Mouse (Mus musculus): Measurements from ENCODE around the gene Rcn1. TPM values are rescaled to one million over a fixed set of nuclear protein-coding genes. Genes with fewer than 3 reads are reported as not detected.

Gene Rcn1
- polyA plus RNA-seq, 1 experiment from 2014 or later: 137 TPM

DNA sequence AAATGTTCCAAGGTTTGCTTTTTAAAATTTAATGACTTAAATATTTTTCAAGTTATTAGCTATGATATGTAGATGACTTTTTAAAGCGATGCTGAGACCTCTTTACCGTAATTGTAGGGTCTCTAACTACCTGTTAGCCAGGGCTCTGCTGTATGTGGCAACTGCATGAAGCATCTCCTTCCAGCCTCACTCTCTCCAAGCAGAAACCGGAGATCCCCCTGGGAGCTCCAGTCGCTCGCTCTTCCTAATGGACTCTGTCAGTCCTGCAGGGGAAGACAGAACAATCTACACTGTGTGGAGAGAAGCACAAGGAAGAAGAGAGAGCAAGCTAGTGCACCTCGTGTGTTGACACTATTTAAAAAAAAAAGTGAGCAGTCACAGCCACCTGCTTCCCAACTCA lies 29.3 kb upstream of the Rcn1 start:
- no peaks in the 10 kb centered on the region for H3K4me1 ChIP-seq (ENCODE audit: insufficient read depth)
- no peak for TF ChIP-seq CTCF (IDR thresholded peaks at IDR 0.05; ENCODE audit: low read depth)
- H3K27ac ChIP-seq (ENCODE audit: low read depth): no peak overlapping the region
- ATAC-seq (ENCODE audit: insufficient read depth) (0 out of 2 replicates have a peak, but pooled peaks have one; percentile 39), DNase-seq (no peak)
- H3K4me3 ChIP-seq (ENCODE audit: low read depth, low read length): no peak overlapping the region
- H3K27me3 ChIP-seq (ENCODE audit: insufficient read depth, low read length): no peaks in the 10 kb centered on the region
- no peak overlapping the region for H3K9ac ChIP-seq
- H3K36me3 ChIP-seq (ENCODE audit: insufficient read depth): no peaks in the 10 kb centered on the region
- H3K4me2 ChIP-seq: no peak overlapping the region
- WGBS: 23% methylated on average over 6 of the region's 6 CpGs
- H3K9me3 ChIP-seq (ENCODE audit: low read depth, low read length): no peaks in the 10 kb centered on the region

- 2% methylated on average over 12 of the region's 12 CpGs for WGBS
- H3K4me3 ChIP-seq (ENCODE audit: low read depth, low read length): no peak overlapping the region
- H3K9me3 ChIP-seq (ENCODE audit: low read depth, low read length): no peaks in the 10 kb centered on the region
- peak; percentile 91 for TF ChIP-seq CTCF (IDR thresholded peaks at IDR 0.05; ENCODE audit: low read depth)
- no peak overlapping the region for H3K9ac ChIP-seq
- H3K27me3 ChIP-seq (ENCODE audit: insufficient read depth, low read length): no peaks in the 10 kb centered on the region
- no peak overlapping the region for H3K27ac ChIP-seq (ENCODE audit: low read depth)
- no peaks in the 10 kb centered on the region for H3K4me1 ChIP-seq (ENCODE audit: insufficient read depth)
- DNase-seq: peak; percentile 88
- H3K4me2 ChIP-seq: no peak overlapping the region
- ATAC-seq (ENCODE audit: insufficient read depth): peak; percentile 48; the same call in 1 of the 2 replicates
- no peaks in the 10 kb centered on the region for H3K36me3 ChIP-seq (ENCODE audit: insufficient read depth)
Measured at GRCm38 (mm10) chr2:105428029-105428428, 28.9 kb upstream of the Rcn1 start.

DNA sequence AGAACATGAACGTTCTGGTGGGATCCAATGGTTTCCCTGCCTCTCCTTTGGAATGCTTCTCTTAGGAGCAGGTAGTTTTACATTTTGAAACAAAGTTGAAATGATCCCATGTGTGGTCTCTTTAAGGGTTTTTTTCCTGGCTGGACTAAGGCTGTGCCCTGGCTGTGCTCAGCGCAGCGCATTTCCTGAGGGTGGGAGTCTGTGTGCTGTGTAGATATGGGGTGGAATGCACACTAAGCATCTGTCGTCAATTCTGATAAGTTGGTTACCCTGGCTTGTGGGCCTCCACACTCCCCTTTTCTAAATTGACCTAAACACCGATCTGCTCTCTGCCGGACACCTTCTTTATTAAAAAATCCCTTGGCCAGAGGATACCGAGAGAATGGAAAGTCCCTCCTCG lies 28.3 kb upstream of the Rcn1 start:
- H3K36me3 ChIP-seq (ENCODE audit: insufficient read depth): no peaks in the 10 kb centered on the region
- no peak for DNase-seq
- H3K9ac ChIP-seq: no peak overlapping the region
- H3K4me1 ChIP-seq (ENCODE audit: insufficient read depth): no peaks in the 10 kb centered on the region
- TF ChIP-seq CTCF (IDR thresholded peaks at IDR 0.05; ENCODE audit: low read depth): no peak
- H3K4me3 ChIP-seq (ENCODE audit: low read depth, low read length): no peak overlapping the region
- no peak for ATAC-seq (ENCODE audit: insufficient read depth)
- WGBS: 57% methylated on average over 8 of the region's 8 CpGs
- no peak overlapping the region for H3K27ac ChIP-seq (ENCODE audit: low read depth)
- no peaks in the 10 kb centered on the region for H3K27me3 ChIP-seq (ENCODE audit: insufficient read depth, low read length)
- no peak overlapping the region for H3K4me2 ChIP-seq
- no peaks in the 10 kb centered on the region for H3K9me3 ChIP-seq (ENCODE audit: low read depth, low read length)

GRCm38 (mm10) chr2:105418629-105419227 lies 19.6 kb upstream of the Rcn1 start:
- no peak for ATAC-seq (ENCODE audit: insufficient read depth)

DNA sequence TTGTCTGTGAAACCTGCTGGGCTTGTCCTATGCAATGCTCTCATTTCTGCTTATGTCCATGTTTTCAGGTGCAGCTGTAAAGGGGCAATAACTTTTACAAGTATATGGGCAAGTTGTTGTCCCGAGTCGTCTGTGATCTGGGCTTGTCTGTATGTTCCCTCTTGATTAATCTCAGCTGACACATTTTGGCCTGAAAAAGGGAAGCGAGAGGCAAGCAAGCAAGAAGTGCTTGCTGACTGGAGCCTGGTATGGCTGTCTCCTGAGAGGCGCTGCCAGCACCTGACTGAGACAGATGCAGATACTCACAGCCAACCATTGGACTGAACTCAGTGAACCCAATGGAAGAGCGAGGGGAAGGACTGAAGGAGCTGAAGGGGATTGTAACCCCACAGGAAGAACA lies 18.5 kb upstream of the Rcn1 start:
- DNase-seq (no peak), ATAC-seq (ENCODE audit: insufficient read depth) (no peak)
- Histone ChIP-seq H3K27ac (ENCODE audit: low read depth) (no peak overlapping the region), H3K9ac (no peak overlapping the region), H3K27me3 (ENCODE audit: insufficient read depth, low read length) (no peaks in the 10 kb centered on the region), H3K4me1 (ENCODE audit: insufficient read depth) (no peaks in the 10 kb centered on the region), H3K4me2 (no peak overlapping the region), H3K9me3 (ENCODE audit: low read depth, low read length) (no peaks in the 10 kb centered on the region; the same call in 1 of the 2 replicates), H3K36me3 (ENCODE audit: insufficient read depth) (no peaks in the 10 kb centered on the region), H3K4me3 (ENCODE audit: low read depth, low read length) (no peak overlapping the region)
- 55% methylated on average over 5 of the region's 5 CpGs for WGBS
- no peak for TF ChIP-seq CTCF (IDR thresholded peaks at IDR 0.05; ENCODE audit: low read depth)

More at GRCm38 (mm10) chr2:105418629-105419227, 19.6 kb upstream of the Rcn1 start:
- TF ChIP-seq CTCF (IDR thresholded peaks at IDR 0.05; ENCODE audit: low read depth): no peak
- 66% methylated on average over 12 of the region's 12 CpGs for WGBS
- no peak overlapping the region for H3K27ac ChIP-seq (ENCODE audit: low read depth)
- H3K4me1 ChIP-seq (ENCODE audit: insufficient read depth): no peaks in the 10 kb centered on the region
- H3K27me3 ChIP-seq (ENCODE audit: insufficient read depth, low read length): no peaks in the 10 kb centered on the region
- no peak overlapping the region for H3K4me3 ChIP-seq (ENCODE audit: low read depth, low read length)
- H3K9me3 ChIP-seq (ENCODE audit: low read depth, low read length): no peaks in the 10 kb centered on the region; the same call in 1 of the 2 replicates
- H3K4me2 ChIP-seq: no peak overlapping the region
- no peak for DNase-seq
- no peaks in the 10 kb centered on the region for H3K36me3 ChIP-seq (ENCODE audit: insufficient read depth)
- no peak overlapping the region for H3K9ac ChIP-seq

DNA sequence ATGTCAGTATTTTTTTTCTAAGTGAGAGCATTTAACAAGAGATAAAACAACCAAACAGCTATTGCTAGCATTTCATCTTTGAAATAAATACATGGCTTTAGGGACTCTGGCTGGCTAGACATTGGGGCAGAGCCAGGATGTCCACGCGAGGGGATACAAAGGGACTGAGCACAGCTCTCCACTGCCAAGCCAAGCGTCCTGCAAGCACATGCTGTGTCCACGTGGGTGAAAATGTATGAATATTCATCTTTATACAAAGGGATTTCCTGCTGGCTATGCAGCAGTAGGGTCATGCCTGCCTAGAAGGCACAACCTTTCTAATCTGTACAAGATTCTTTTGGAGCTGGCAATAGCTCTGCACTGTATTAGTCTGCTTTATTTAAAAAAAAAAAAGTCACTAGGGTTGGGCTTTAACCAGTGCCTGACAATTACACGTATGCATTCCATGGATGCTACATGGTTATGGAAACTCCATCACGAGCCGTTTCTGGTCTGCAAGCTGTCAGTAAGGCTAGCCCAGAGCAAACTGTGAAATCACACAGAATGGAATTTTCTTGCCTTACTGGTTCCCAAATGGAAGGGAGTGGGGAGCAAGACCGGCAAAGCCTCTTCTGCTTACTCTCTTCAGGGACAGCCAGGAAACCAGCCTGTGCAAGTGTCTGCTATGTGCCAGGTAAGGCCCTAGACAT lies 17.7 kb upstream of the Rcn1 start:
- Histone ChIP-seq H3K4me2 (no peak overlapping the region), H3K27ac (ENCODE audit: low read depth) (no peak overlapping the region), H3K9ac (no peak overlapping the region), H3K9me3 (ENCODE audit: low read depth, low read length) (no peaks in the 10 kb centered on the region; the same call in 1 of the 2 replicates), H3K4me3 (ENCODE audit: low read depth, low read length) (no peak overlapping the region), H3K27me3 (ENCODE audit: insufficient read depth, low read length) (no peaks in the 10 kb centered on the region), H3K36me3 (ENCODE audit: insufficient read depth) (no peaks in the 10 kb centered on the region), H3K4me1 (ENCODE audit: insufficient read depth) (no peaks in the 10 kb centered on the region)
- TF ChIP-seq CTCF (IDR thresholded peaks at IDR 0.05; ENCODE audit: low read depth): no peak
- ATAC-seq (ENCODE audit: insufficient read depth): peak; percentile 68; the same call in 1 of the 2 replicates
- DNase-seq: peak; percentile 28
- 45% methylated on average over 8 of the region's 8 CpGs for WGBS

GRCm38 (mm10) chr2:105416046-105416659 lies 17.0 kb upstream of the Rcn1 start:
- 63% methylated on average over 7 of the region's 7 CpGs for WGBS
- ATAC-seq (ENCODE audit: insufficient read depth): peak; percentile 48; the same call in 1 of the 2 replicates

More at GRCm38 (mm10) chr2:105416046-105416659, 17.0 kb upstream of the Rcn1 start:
- no peaks in the 10 kb centered on the region for H3K4me1 ChIP-seq (ENCODE audit: insufficient read depth)
- H3K9me3 ChIP-seq (ENCODE audit: low read depth, low read length): no peaks in the 10 kb centered on the region; the same call in 1 of the 2 replicates
- H3K27me3 ChIP-seq (ENCODE audit: insufficient read depth, low read length): no peaks in the 10 kb centered on the region
- TF ChIP-seq CTCF (IDR thresholded peaks at IDR 0.05; ENCODE audit: low read depth): no peak
- H3K4me3 ChIP-seq (ENCODE audit: low read depth, low read length): no peak overlapping the region
- no peaks in the 10 kb centered on the region for H3K36me3 ChIP-seq (ENCODE audit: insufficient read depth)
- H3K9ac ChIP-seq: no peak overlapping the region
- no peak overlapping the region for H3K27ac ChIP-seq (ENCODE audit: low read depth)
- no peak overlapping the region for H3K4me2 ChIP-seq
- no peak for DNase-seq
